Mouse (Mus musculus) ES-Bruce4 (cell line): Measurements from ENCODE around the gene Socs3.

Experiments
- CTCF ChIP-seq: IDR thresholded peaks from one replicate; pipeline ENCODE4 v1.8.1; 2011; ENCODE audit warnings: low read depth, low read length
- POLR2A ChIP-seq: IDR thresholded peaks from one replicate; pipeline ENCODE4 v1.8.1; 2011; ENCODE audit warnings: low read length; ENCODE audit not compliant: insufficient read depth

GRCm38 (mm10) chr11:117958197-117958596 is 11.7 kb downstream of the Socs3 start:
- TF ChIP-seq POLR2A (no peak), CTCF (no peak)
